Mouse (Mus musculus): ENCODE measurements around the gene Magi2. TPM values are rescaled to one million over a fixed set of nuclear protein-coding genes. Genes with fewer than 3 reads are reported as not detected.
"Not testable (repeated sequence)": the region's sequence is repeated elsewhere in the genome, so short reads cannot be mapped to it uniquely, and the experiment has no call there.

The Magi2 gene
- polyA plus RNA-seq, 1 experiment from 2014 or later: 1.7 TPM

- H3K4me2 ChIP-seq; H3K9me3 ChIP-seq (ENCODE audit: control insufficient read depth, low read length); H3K4me3 ChIP-seq (ENCODE audit: low read depth, low read length); H3K9ac ChIP-seq (ENCODE audit: low read depth, low read length); ATAC-seq (replicated peaks; ENCODE audit: low FRiP score); H3K36me3 ChIP-seq (ENCODE audit: control insufficient read depth, insufficient read depth, low read length); DNase-seq (ENCODE audit: low spot score); H3K27ac ChIP-seq (ENCODE audit: low read depth, low read length); H3K27me3 ChIP-seq (replicated peaks; ENCODE audit: control insufficient read depth, insufficient read depth, low read length); H3K4me1 ChIP-seq (replicated peaks; ENCODE audit: control insufficient read depth, insufficient read depth, low read length): not testable (repeated sequence)
- 79% methylated on average over 1 of the region's 1 CpGs for WGBS
Observed at GRCm38 (mm10) chr5:20714619-20715018, 1487.8 kb downstream of the Magi2 start.

- H3K9ac ChIP-seq (ENCODE audit: low read depth, low read length); H3K4me2 ChIP-seq; H3K4me1 ChIP-seq (replicated peaks; ENCODE audit: control insufficient read depth, insufficient read depth, low read length); H3K27me3 ChIP-seq (replicated peaks; ENCODE audit: control insufficient read depth, insufficient read depth, low read length); DNase-seq (ENCODE audit: low spot score); H3K4me3 ChIP-seq (ENCODE audit: low read depth, low read length); H3K27ac ChIP-seq (ENCODE audit: low read depth, low read length); H3K9me3 ChIP-seq (ENCODE audit: control insufficient read depth, low read length); H3K36me3 ChIP-seq (ENCODE audit: control insufficient read depth, insufficient read depth, low read length); ATAC-seq (replicated peaks; ENCODE audit: low FRiP score): not testable (repeated sequence)
- WGBS: 81% methylated on average over 6 of the region's 6 CpGs
Observed at GRCm38 (mm10) chr5:20715980-20716379, 1489.1 kb downstream of the Magi2 start.

GRCm38 (mm10) chr5:20720201-20720900 lies 1493.5 kb downstream of the Magi2 start:
- Histone ChIP-seq H3K4me3 (ENCODE audit: low read depth, low read length) (no peak overlapping the region), H3K27me3 (replicated peaks; ENCODE audit: control insufficient read depth, insufficient read depth, low read length) (no peaks in the 10 kb centered on the region), H3K27ac (ENCODE audit: low read depth, low read length) (no peak overlapping the region), H3K9ac (ENCODE audit: low read depth, low read length) (no peak overlapping the region), H3K4me1 (replicated peaks; ENCODE audit: control insufficient read depth, insufficient read depth, low read length) (no peaks in the 10 kb centered on the region), H3K4me2 (no peak overlapping the region), H3K36me3 (ENCODE audit: control insufficient read depth, insufficient read depth, low read length) (no peaks in the 10 kb centered on the region), H3K9me3 (ENCODE audit: control insufficient read depth, low read length) (no peaks in the 10 kb centered on the region)
- DNase-seq (ENCODE audit: low spot score): no peak
- no peak for ATAC-seq (replicated peaks; ENCODE audit: low FRiP score)
- 71% methylated on average over 4 of the region's 4 CpGs for WGBS

- H3K9me3 ChIP-seq (ENCODE audit: control insufficient read depth, low read length); DNase-seq (ENCODE audit: low spot score); H3K36me3 ChIP-seq (ENCODE audit: control insufficient read depth, insufficient read depth, low read length); ATAC-seq (replicated peaks; ENCODE audit: low FRiP score); H3K4me3 ChIP-seq (ENCODE audit: low read depth, low read length); H3K4me2 ChIP-seq; H3K4me1 ChIP-seq (replicated peaks; ENCODE audit: control insufficient read depth, insufficient read depth, low read length); H3K27me3 ChIP-seq (replicated peaks; ENCODE audit: control insufficient read depth, insufficient read depth, low read length); H3K27ac ChIP-seq (ENCODE audit: low read depth, low read length); H3K9ac ChIP-seq (ENCODE audit: low read depth, low read length): not testable (repeated sequence)
- WGBS: 72% methylated on average over 4 of the region's 4 CpGs
Observed at GRCm38 (mm10) chr5:20723226-20723625, 1496.4 kb downstream of the Magi2 start.

GRCm38 (mm10) chr5:20738795-20739194 lies 1512.0 kb downstream of the Magi2 start:
- WGBS: 26% methylated on average over 2 of the region's 2 CpGs
- ATAC-seq (replicated peaks; ENCODE audit: low FRiP score): no peak

GRCm38 (mm10) chr5:20741193-20741592 lies 1514.4 kb downstream of the Magi2 start:
- no peak overlapping the region for H3K4me3 ChIP-seq (ENCODE audit: low read depth, low read length)
- ATAC-seq (replicated peaks; ENCODE audit: low FRiP score) (no peak), DNase-seq (ENCODE audit: low spot score) (no peak)
- no peak overlapping the region for H3K27ac ChIP-seq (ENCODE audit: low read depth, low read length)
- no peak overlapping the region for H3K4me2 ChIP-seq
- no peaks in the 10 kb centered on the region for H3K4me1 ChIP-seq (replicated peaks; ENCODE audit: control insufficient read depth, insufficient read depth, low read length)
- 73% methylated on average over 6 of the region's 6 CpGs for WGBS
- H3K9me3 ChIP-seq (ENCODE audit: control insufficient read depth, low read length): no peaks in the 10 kb centered on the region
- H3K36me3 ChIP-seq (ENCODE audit: control insufficient read depth, insufficient read depth, low read length): no peaks in the 10 kb centered on the region
- no peak overlapping the region for H3K9ac ChIP-seq (ENCODE audit: low read depth, low read length)
- H3K27me3 ChIP-seq (replicated peaks; ENCODE audit: control insufficient read depth, insufficient read depth, low read length): no peaks in the 10 kb centered on the region

More at GRCm38 (mm10) chr5:20738795-20739194, 1512.0 kb downstream of the Magi2 start:
- Histone ChIP-seq H3K4me2 (no peak overlapping the region), H3K4me3 (ENCODE audit: low read depth, low read length) (no peak overlapping the region), H3K36me3 (ENCODE audit: control insufficient read depth, insufficient read depth, low read length) (no peaks in the 10 kb centered on the region), H3K9ac (ENCODE audit: low read depth, low read length) (no peak overlapping the region), H3K4me1 (replicated peaks; ENCODE audit: control insufficient read depth, insufficient read depth, low read length) (no peaks in the 10 kb centered on the region), H3K9me3 (ENCODE audit: control insufficient read depth, low read length) (no peaks in the 10 kb centered on the region), H3K27ac (ENCODE audit: low read depth, low read length) (no peak overlapping the region), H3K27me3 (replicated peaks; ENCODE audit: control insufficient read depth, insufficient read depth, low read length) (no peaks in the 10 kb centered on the region)
- no peak for DNase-seq (ENCODE audit: low spot score)

GRCm38 (mm10) chr5:20741936-20742335 lies 1515.1 kb downstream of the Magi2 start:
- no peaks in the 10 kb centered on the region for H3K4me1 ChIP-seq (replicated peaks; ENCODE audit: control insufficient read depth, insufficient read depth, low read length)
- ATAC-seq (replicated peaks; ENCODE audit: low FRiP score): no peak
- 88% methylated on average over 8 of the region's 8 CpGs for WGBS

GRCm38 (mm10) chr5:20748142-20748541 lies 1521.3 kb downstream of the Magi2 start:
- Histone ChIP-seq H3K4me2 (no peak overlapping the region), H3K9ac (ENCODE audit: low read depth, low read length) (no peak overlapping the region), H3K27me3 (replicated peaks; ENCODE audit: control insufficient read depth, insufficient read depth, low read length) (no peaks in the 10 kb centered on the region), H3K27ac (ENCODE audit: low read depth, low read length) (no peak overlapping the region), H3K4me1 (replicated peaks; ENCODE audit: control insufficient read depth, insufficient read depth, low read length) (no peaks in the 10 kb centered on the region), H3K9me3 (ENCODE audit: control insufficient read depth, low read length) (no peaks in the 10 kb centered on the region), H3K36me3 (ENCODE audit: control insufficient read depth, insufficient read depth, low read length) (no peaks in the 10 kb centered on the region), H3K4me3 (ENCODE audit: low read depth, low read length) (no peak overlapping the region)
- 77% methylated on average over 4 of the region's 4 CpGs for WGBS
- ATAC-seq (replicated peaks; ENCODE audit: low FRiP score): no peak
- DNase-seq (ENCODE audit: low spot score): no peak

More at GRCm38 (mm10) chr5:20741936-20742335, 1515.1 kb downstream of the Magi2 start:
- H3K27ac ChIP-seq (ENCODE audit: low read depth, low read length): no peak overlapping the region
- no peak overlapping the region for H3K4me3 ChIP-seq (ENCODE audit: low read depth, low read length)
- no peaks in the 10 kb centered on the region for H3K9me3 ChIP-seq (ENCODE audit: control insufficient read depth, low read length)
- H3K36me3 ChIP-seq (ENCODE audit: control insufficient read depth, insufficient read depth, low read length): no peaks in the 10 kb centered on the region
- H3K9ac ChIP-seq (ENCODE audit: low read depth, low read length): no peak overlapping the region
- DNase-seq (ENCODE audit: low spot score): no peak
- no peak overlapping the region for H3K4me2 ChIP-seq
- no peaks in the 10 kb centered on the region for H3K27me3 ChIP-seq (replicated peaks; ENCODE audit: control insufficient read depth, insufficient read depth, low read length)

GRCm38 (mm10) chr5:20748856-20749255 lies 1522.0 kb downstream of the Magi2 start:
- Histone ChIP-seq H3K27ac (ENCODE audit: low read depth, low read length) (no peak overlapping the region), H3K4me2 (no peak overlapping the region), H3K9me3 (ENCODE audit: control insufficient read depth, low read length) (no peaks in the 10 kb centered on the region), H3K4me1 (replicated peaks; ENCODE audit: control insufficient read depth, insufficient read depth, low read length) (no peaks in the 10 kb centered on the region), H3K27me3 (replicated peaks; ENCODE audit: control insufficient read depth, insufficient read depth, low read length) (no peaks in the 10 kb centered on the region), H3K36me3 (ENCODE audit: control insufficient read depth, insufficient read depth, low read length) (no peaks in the 10 kb centered on the region), H3K4me3 (ENCODE audit: low read depth, low read length) (no peak overlapping the region), H3K9ac (ENCODE audit: low read depth, low read length) (no peak overlapping the region)
- DNase-seq (ENCODE audit: low spot score) (no peak), ATAC-seq (replicated peaks; ENCODE audit: low FRiP score) (no peak)
- WGBS: 85% methylated on average over 8 of the region's 8 CpGs
